ENCODE assay signal across 8 mouse cellular contexts in the genomic region with DNA sequence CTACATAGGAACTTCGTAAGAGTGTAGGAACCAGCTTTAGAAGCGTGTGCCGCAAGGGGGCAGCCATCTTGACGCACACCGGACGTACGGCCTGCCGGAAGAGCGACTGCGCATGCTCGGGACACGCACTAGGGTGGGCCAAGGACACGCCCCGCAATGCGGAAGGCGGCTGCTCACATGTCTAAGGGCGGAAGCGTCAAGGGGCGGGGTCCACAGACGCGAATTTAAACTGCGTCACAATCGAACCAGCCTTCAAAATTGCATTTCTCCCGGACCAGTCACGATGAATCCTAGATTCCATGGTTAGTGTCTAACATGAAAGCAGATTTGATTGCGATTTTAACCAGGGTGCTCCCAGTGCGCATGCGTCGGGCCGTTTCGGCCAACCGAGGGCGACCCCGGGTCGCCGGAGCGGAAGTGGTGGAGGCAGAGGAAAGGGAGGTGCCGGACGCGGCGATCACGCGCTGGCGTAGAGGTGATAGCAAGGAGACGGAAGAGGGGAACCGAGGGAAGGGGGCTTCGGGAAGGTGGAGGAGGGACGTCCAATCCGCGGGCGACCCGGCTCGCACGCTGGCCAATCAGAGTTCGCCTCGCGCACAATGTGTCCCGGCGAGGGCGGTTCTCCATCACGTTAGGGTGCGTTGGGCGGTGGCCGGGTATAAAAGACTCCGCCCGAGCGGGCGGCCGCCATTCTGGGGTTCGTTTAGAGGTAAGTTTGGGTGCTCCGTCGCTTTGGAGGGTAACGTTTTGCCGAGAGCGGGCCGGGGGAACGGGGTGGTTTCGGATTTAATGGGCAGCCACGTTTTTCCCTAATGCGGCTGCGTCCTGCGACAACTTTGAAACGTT. TPM values are rescaled to one million over a fixed set of nuclear protein-coding genes. Genes with fewer than 3 reads are reported as not detected.
A peak's percentile ranks its signal among the peaks of the same experiment; 100 is the strongest.
DNase-seq lines count a peak whose midpoint lies in the region; ATAC-seq lines count a peak whose summit lies in the region.

A gene (minus strand): TSS at position 93 of the 846 bp plus-strand sequence.
A gene (plus strand): TSS at position 138 of the 846 bp plus-strand sequence.

- H3K9ac ChIP-seq in heart, embryonic 13.5 days = peak within 1 kb of the TSS; percentile 96
- H3K9ac ChIP-seq in liver, embryonic 12.5 days = peak within 1 kb of the TSS; percentile 97
- H3K9ac ChIP-seq in stomach, embryonic 15.5 days = peak within 1 kb of the TSS; percentile 92

- no peaks in the 10 kb centered on the region for H3K27me3 ChIP-seq in heart, embryonic 13.5 days (replicated peaks)
- no peaks in the 10 kb centered on the region for H3K27me3 ChIP-seq in liver, embryonic 12.5 days (replicated peaks)
- no peaks in the 10 kb centered on the region for H3K27me3 ChIP-seq in stomach, embryonic 15.5 days (replicated peaks)

- under 1% methylated on average over 83 of the region's 83 CpGs for WGBS in heart, embryonic 13.5 days
- 2% methylated on average over 83 of the region's 83 CpGs for WGBS in liver, embryonic 12.5 days (ENCODE audit: insufficient replicate concordance)
- WGBS in stomach, embryonic 15.5 days = under 1% methylated on average over 83 of the region's 83 CpGs

- H3K4me3 ChIP-seq in brown adipose tissue, adult 24 weeks (ENCODE audit: insufficient read depth, low read depth, low read length) = peak within 1 kb of the TSS; percentile 81
- peak within 1 kb of the TSS; percentile 86 for H3K4me3 ChIP-seq in heart, embryonic 13.5 days
- H3K4me3 ChIP-seq in liver, embryonic 12.5 days = peak within 1 kb of the TSS; percentile 86
- peak within 1 kb of the TSS; percentile 77 for H3K4me3 ChIP-seq in stomach, embryonic 15.5 days (replicated peaks)

- no peaks in the 10 kb centered on the region for H3K9me3 ChIP-seq in heart, embryonic 13.5 days
- H3K9me3 ChIP-seq in liver, embryonic 12.5 days (replicated peaks) = no peaks in the 10 kb centered on the region
- no peaks in the 10 kb centered on the region for H3K9me3 ChIP-seq in stomach, embryonic 15.5 days

- H3K36me3 ChIP-seq in heart, embryonic 13.5 days = peaks cover 52% of the 10 kb centered on the region
- peaks cover 54% of the 10 kb centered on the region for H3K36me3 ChIP-seq in liver, embryonic 12.5 days
- H3K36me3 ChIP-seq in stomach, embryonic 15.5 days = peaks cover 13% of the 10 kb centered on the region

- H3K27ac ChIP-seq in brown adipose tissue, adult 24 weeks (replicated peaks; ENCODE audit: low read depth, low read length) = peak within 1 kb of the TSS; percentile 98
- H3K27ac ChIP-seq in heart, embryonic 13.5 days (replicated peaks) = peak within 1 kb of the TSS; percentile 96
- peak within 1 kb of the TSS; percentile 99 for H3K27ac ChIP-seq in liver, embryonic 12.5 days
- H3K27ac ChIP-seq in stomach, embryonic 15.5 days = peak within 1 kb of the TSS; percentile 97

- H3K4me2 ChIP-seq in heart, embryonic 13.5 days = peak within 1 kb of the TSS; percentile 98
- H3K4me2 ChIP-seq in liver, embryonic 12.5 days = peak within 1 kb of the TSS; percentile 85
- peak within 1 kb of the TSS; percentile 78 for H3K4me2 ChIP-seq in stomach, embryonic 15.5 days

- peak; percentile 100 for DNase-seq in CD4-positive, CD25-positive, alpha-beta regulatory T cell, adult 2 months (ENCODE audit: low read depth, low spot score)
- DNase-seq in fat pad, adult 2 months (ENCODE audit: extremely low read depth, low read depth, low spot score) = peak; percentile 87
- DNase-seq in kidney, postnatal 10 days = peak; percentile 99
- peak; percentile 99 for DNase-seq in natural killer cell, adult 2 months (ENCODE audit: low spot score in 2 of 2)

- H3K4me1 ChIP-seq in brown adipose tissue, adult 24 weeks (ENCODE audit: control insufficient read depth, insufficient read depth, insufficient read length, low read length) = no peaks in the 10 kb centered on the region; the same call in 1 of the 2 replicates
- peaks cover 33% of the 10 kb centered on the region for H3K4me1 ChIP-seq in heart, embryonic 13.5 days
- H3K4me1 ChIP-seq in liver, embryonic 12.5 days = peaks cover 65% of the 10 kb centered on the region
- H3K4me1 ChIP-seq in stomach, embryonic 15.5 days = peaks cover 13% of the 10 kb centered on the region; the same call in 1 of the 2 replicates

- ATAC-seq in heart, embryonic 13.5 days (ENCODE audit: extremely low read depth, insufficient number of reproducible peaks, low FRiP score, low TSS enrichment) = peak; percentile 87
- peak; percentile 91 for ATAC-seq in liver, embryonic 12.5 days
- peak; percentile 94 for ATAC-seq in stomach, embryonic 15.5 days (ENCODE audit: insufficient read depth, low FRiP score, low read depth)

RNA-seq across cellular contexts. Expression of the first gene that starts in this region (rescaled TPM):
- 111 and 132 TPM in 2 replicates for polyA plus RNA-seq in brown adipose tissue, adult 24 weeks (2012; ENCODE audit: insufficient read depth, insufficient read length, missing spikeins)
- 67.8 and 75.9 TPM in 2 replicates for polyA plus RNA-seq in heart, embryonic 13.5 days (2015; fragmentation: Nextera tagmentation; extraction: Ambion mirVana)
- polyA plus RNA-seq in liver, embryonic 12.5 days (2016; fragmentation: Nextera tagmentation; extraction: Ambion mirVana) = 113 and 123 TPM in 2 replicates
- 89.5 and 101 TPM in 2 replicates for polyA plus RNA-seq in stomach, embryonic 15.5 days (2015; fragmentation: Nextera tagmentation; extraction: Ambion mirVana)

RNA-seq across cellular contexts. Expression of the second gene that starts in this region (rescaled TPM):
- polyA plus RNA-seq in brown adipose tissue, adult 24 weeks (2012; ENCODE audit: insufficient read depth, insufficient read length, missing spikeins) = 13.4 and 49.3 TPM in 2 replicates
- polyA plus RNA-seq in heart, embryonic 13.5 days (2015; fragmentation: Nextera tagmentation; extraction: Ambion mirVana) = 24.6 and 26.3 TPM in 2 replicates
- polyA plus RNA-seq in liver, embryonic 12.5 days (2016; fragmentation: Nextera tagmentation; extraction: Ambion mirVana) = 29.0 and 32.8 TPM in 2 replicates
- 32.3 and 36.4 TPM in 2 replicates for polyA plus RNA-seq in stomach, embryonic 15.5 days (2015; fragmentation: Nextera tagmentation; extraction: Ambion mirVana)

Comparison
In these comparisons a context has a peak if more than half of its experiments do, and no peak if none do; other contexts are left out.
1. Peak in every context shown above with its lines: DNase-seq, ATAC-seq, H3K4me3 ChIP-seq and H3K27ac ChIP-seq.